Mouse (Mus musculus): ENCODE results near the gene Naxe. TPM values are rescaled to one million over a fixed set of nuclear protein-coding genes. Genes with fewer than 3 reads are reported as not detected.

Gene Naxe
- total RNA-seq, 2 experiments from 2014 or later = 60.8 to 64.2 TPM

Other genes starting within 250 kb of the Naxe start
- 1 to 10 TPM; 7.3 to 9.1 TPM for gene Pear1, start 234.2 kb downstream of the Naxe start, total RNA-seq (2021)
- gene Sh2d2a, start 211.7 kb downstream of the Naxe start, total RNA-seq (2021) = not detected
- gene Prcc, start 172.9 kb downstream of the Naxe start, total RNA-seq (2021) = 10 to 100 TPM; 64.4 to 65.9 TPM
- 100 to 1,000 TPM; 130 to 139 TPM for gene Hdgf, start 152.2 kb downstream of the Naxe start, total RNA-seq (2021)
- gene Mrpl24, start 139.0 kb downstream of the Naxe start, total RNA-seq (2021) = 10 to 100 TPM; 45.5 to 48.5 TPM
- 10 to 100 TPM; 14.3 to 15.2 TPM for gene Isg20l2, start 128.2 kb downstream of the Naxe start, total RNA-seq (2021)
- gene Rrnad1, start 127.8 kb downstream of the Naxe start, total RNA-seq (2021) = 10 to 100 TPM; 17.7 to 19.0 TPM
- gene Crabp2, start 109.8 kb downstream of the Naxe start, total RNA-seq (2021) = 1 to 10 TPM; 5.4 to 5.9 TPM
- 10 to 100 TPM; 10.1 to 10.4 TPM for gene Nes, start 87.4 kb downstream of the Naxe start, total RNA-seq (2021)
- gene Bcan, start 58.3 kb downstream of the Naxe start, total RNA-seq (2021) = 100 to 1,000 TPM; 297 to 331 TPM
- gene Hapln2, start 30.9 kb downstream of the Naxe start, total RNA-seq (2021) = 1 to 10 TPM; 1.3 TPM
- 10 to 100 TPM; 15.5 to 16.5 TPM for gene Gpatch4, start 15.4 kb downstream of the Naxe start, total RNA-seq (2021)
- not detected for gene Ttc24, start 19.8 kb upstream of the Naxe start, total RNA-seq (2021)
- 1 to 10 TPM in 1 of 2 experiments, under 1 TPM in 1; 0.66 to 1.2 TPM for gene Iqgap3, start 23.5 kb upstream of the Naxe start, total RNA-seq (2021)
- 100 to 1,000 TPM; 196 to 201 TPM for gene Mef2d, start 83.9 kb upstream of the Naxe start, total RNA-seq (2021)
- gene Rhbg, start 196.2 kb upstream of the Naxe start, total RNA-seq (2021) = under 1 TPM in 1 of 2 experiments, not detected in 1; 0.18 TPM
- gene Gm38392, start 228.7 kb upstream of the Naxe start, total RNA-seq (2021) = under 1 TPM in 1 of 2 experiments, not detected in 1; 0.49 TPM
- 1 to 10 TPM; 2.6 to 3.9 TPM for gene Tsacc, start 238.5 kb upstream of the Naxe start, total RNA-seq (2021)
- 100 to 1,000 TPM; 163 to 170 TPM for gene Cct3, start 238.6 kb upstream of the Naxe start, total RNA-seq (2021)